Mouse (Mus musculus) frontal cortex, postnatal 14 days (tissue): Measurements from ENCODE around the gene Hmgcs2.
A peak's percentile ranks its signal among the peaks of the same experiment; 100 is the strongest.

ENCODE experiments used
- DNase-seq, 2 experiments: peaks; one replicate each; pipeline ENCODE4 v3.0.0; 2022; ENCODE audit warnings: low spot score in 2 of 2

The Hmgcs2 gene

DNA sequence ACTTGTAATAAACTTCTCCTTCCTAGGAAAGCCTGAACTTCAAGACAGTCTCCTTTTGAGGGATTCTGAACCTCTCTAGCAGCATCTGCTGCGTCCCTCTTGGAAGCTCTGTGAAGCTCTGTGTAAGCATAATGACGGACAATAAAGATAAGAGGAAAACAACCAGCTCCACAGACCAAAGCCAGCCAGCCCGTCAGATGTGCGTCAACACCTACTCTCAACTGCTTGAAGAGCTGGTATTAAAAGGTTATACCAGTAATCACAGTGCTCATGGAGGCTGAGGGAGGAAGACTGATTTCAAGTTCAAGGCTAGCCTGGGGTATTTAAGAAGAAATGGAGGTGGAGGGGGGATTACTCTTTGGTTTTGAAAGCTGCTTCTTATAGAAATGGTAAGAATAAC, 553 bp upstream of the Hmgcs2 start:
- DNase-seq, result no peak

- peak; percentile 20 to 57 for DNase-seq
Observed at GRCm38 (mm10) chr3:98280933-98281678, 871 bp downstream of the Hmgcs2 start.

- no peak for DNase-seq
Observed at GRCm38 (mm10) chr3:98282422-98282821, 2.2 kb downstream of the Hmgcs2 start.

- no peak for DNase-seq
Observed at GRCm38 (mm10) chr3:98283205-98283604, 3.0 kb downstream of the Hmgcs2 start.

DNA sequence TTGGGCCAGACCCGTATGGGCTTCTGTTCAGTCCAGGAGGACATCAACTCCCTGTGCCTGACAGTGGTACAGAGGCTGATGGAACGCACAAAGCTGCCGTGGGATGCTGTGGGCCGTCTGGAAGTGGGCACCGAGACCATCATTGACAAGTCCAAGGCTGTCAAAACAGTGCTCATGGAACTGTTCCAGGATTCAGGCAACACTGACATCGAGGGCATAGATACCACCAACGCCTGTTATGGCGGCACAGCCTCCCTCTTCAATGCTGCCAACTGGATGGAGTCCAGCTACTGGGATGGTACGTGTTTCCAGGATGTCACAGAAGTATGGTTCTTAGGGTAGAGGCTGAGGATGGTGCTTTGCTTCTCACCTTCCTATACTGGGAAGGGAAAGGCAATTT, 10.8 kb downstream of the Hmgcs2 start:
- no peak for DNase-seq

DNA sequence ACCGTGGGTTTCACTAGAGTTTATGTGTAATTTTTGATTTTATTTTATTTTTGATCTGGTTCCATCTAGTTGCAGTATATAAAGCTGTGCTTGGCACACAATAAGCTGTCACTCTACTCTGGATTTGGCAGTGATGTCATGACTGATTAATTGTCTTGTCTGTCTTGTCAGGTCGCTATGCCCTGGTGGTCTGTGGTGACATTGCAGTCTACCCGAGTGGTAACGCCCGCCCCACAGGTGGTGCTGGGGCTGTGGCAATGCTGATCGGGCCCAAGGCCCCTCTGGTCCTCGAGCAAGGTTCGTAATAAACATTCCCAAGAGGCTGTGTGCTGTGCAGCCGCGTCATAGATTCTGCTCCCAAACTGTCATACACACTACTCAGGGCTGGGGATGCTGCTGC, 15.7 kb downstream of the Hmgcs2 start:
- DNase-seq, result no peak

GRCm38 (mm10) chr3:98299391-98300100, 19.3 kb downstream of the Hmgcs2 start:
- DNase-seq, result no peak

DNA sequence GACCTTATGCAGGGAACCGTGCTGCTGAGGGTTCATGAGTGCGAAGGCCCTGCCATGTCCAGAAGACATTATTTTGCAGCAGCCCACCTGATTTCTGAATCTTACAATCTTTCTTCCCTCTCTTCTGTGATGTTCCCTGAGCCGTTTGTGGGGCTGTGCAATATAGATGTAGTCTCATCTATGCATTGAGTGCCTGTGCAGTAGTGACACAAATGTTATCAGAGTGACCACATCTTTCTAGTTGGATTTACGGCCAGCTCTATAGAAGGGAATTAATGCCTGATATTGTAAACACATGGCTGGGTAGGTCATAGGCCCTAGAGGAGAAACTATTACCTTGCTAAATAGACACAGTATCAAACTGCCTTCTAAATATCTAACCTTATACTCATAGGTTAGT, 20.0 kb downstream of the Hmgcs2 start:
- DNase-seq, result no peak

DNA sequence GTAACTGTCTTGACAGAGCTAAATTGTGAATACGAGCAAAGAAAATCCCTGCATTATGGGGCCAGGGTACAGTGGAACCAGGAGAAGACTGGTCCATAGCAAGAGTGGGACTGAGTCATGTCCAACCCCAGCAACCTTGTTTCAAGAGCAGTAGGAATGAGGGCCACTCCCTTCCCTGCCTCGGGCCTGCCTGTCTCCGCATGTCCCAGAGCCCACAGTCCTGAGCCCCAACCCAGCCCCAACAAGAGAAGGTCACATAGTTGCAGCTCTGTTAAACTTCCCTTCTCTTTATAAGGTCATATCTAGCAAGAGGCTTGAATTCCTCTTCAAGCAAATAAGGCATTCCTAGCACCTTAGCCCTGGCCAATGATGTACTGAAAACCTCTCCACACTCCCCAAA, 21.5 kb downstream of the Hmgcs2 start:
- DNase-seq, result no peak

- DNase-seq, result no peak
Observed at GRCm38 (mm10) chr3:98308606-98309005, 28.4 kb downstream of the Hmgcs2 start.

- no peak for DNase-seq
Observed at GRCm38 (mm10) chr3:98310456-98310855, 30.2 kb downstream of the Hmgcs2 start.

DNA sequence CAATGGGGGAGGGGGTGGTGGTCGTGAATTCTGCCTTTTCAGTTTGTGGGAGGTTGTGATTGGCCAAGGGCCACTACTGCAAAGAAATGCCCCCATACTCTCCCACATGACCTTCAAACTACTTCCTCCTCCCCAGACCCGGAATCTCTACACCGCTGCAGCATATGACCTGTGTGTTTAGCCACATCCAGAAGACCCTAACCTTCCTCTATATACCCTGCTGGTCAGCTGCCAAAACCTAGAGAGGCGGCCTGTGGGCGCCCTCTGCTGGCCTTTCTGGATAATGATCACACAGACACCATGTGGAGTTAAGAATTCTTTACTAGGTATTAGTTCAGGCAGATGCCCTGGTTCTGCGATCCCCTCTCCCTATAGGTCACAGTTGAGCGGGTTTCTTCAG, 32.6 kb downstream of the Hmgcs2 start:
- DNase-seq, result peak; percentile 29 to 51

- DNase-seq, result no peak
Observed at GRCm38 (mm10) chr3:98313294-98314155, 33.3 kb downstream of the Hmgcs2 start.

- DNase-seq, result no peak
Observed at GRCm38 (mm10) chr3:98315181-98315580, 34.9 kb downstream of the Hmgcs2 start.

- DNase-seq, result no peak
Observed at GRCm38 (mm10) chr3:98317143-98317542, 36.9 kb downstream of the Hmgcs2 start.

GRCm38 (mm10) chr3:98319190-98319589, 39.0 kb downstream of the Hmgcs2 start:
- DNase-seq, result no peak

- DNase-seq, result no peak
Observed at GRCm38 (mm10) chr3:98322209-98322608, 42.0 kb downstream of the Hmgcs2 start.

GRCm38 (mm10) chr3:98324235-98324634, 44.0 kb downstream of the Hmgcs2 start:
- DNase-seq, result no peak

DNA sequence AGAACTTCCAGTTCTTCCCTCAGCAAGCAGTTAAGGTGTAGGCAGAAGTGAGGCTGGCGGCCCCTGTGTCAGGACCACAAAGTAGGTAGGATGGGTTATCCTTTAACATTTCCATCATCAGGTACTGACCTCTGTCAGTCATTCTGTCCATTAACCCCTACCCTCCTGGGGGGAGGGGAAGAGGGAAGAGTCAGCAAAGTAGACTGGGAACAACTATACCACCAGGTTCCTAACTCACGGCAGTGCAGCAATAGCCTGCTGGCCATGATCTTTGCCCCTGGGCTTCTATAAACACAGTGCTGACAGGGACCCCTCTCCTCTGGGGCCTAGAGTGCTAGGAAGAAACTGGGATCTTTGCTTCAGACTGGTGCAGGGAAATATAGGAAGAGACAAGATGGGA, 53.8 kb downstream of the Hmgcs2 start:
- DNase-seq, result no peak

- no peak for DNase-seq
Observed at GRCm38 (mm10) chr3:98335331-98335730, 55.1 kb downstream of the Hmgcs2 start.

DNA sequence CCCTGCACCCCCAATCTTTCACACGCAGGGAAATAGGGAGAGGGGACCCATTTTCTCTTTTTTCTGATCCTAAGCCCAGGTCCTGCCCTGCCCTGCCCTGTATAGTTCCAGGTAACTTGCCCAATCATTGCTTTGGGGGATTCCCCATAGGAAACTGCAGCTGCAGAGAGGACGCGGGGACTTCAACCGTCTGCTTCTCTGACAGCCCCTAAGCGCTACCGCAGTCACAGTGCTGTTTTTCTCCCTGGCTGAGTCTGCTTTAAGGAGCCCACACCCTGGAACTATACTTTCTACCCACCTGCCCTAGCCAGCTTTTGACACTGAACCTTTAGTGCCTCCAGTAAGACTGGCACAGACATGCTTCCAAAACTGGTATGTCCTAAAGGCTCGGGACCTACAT, 55.7 kb downstream of the Hmgcs2 start:
- no peak for DNase-seq
